Mouse (Mus musculus) hindbrain, embryonic 15.5 days (tissue): ENCODE results near the gene Evl. TPM values are rescaled to one million over a fixed set of nuclear protein-coding genes. Genes with fewer than 3 reads are reported as not detected.

Experiments
- ATAC-seq: fragments of 200-750 bp; cut with Nextera tagmentation; 2 replicates; pipeline ENCODE4 v1.8.0; 2017; ENCODE audit warnings: low read depth, moderate number of reproducible peaks, moderate TSS enrichment; ENCODE audit not compliant: low FRiP score
- H3K27ac ChIP-seq: fragments of 300-500 bp; sonication (generic); replicated peaks from 2 replicates; pipeline ENCODE4 v1.5.1; 2015; ENCODE audit warnings: mild to moderate bottlenecking, inconsistent platforms
- H3K27me3 ChIP-seq: fragments of 300-500 bp; sonication (generic); 2 replicates; pipeline ENCODE4 v1.6.1; 2015; ENCODE audit warnings: control low read depth, inconsistent platforms
- H3K36me3 ChIP-seq: fragments of 300-500 bp; sonication (generic); 2 replicates; pipeline ENCODE4 v1.6.1; 2015; ENCODE audit warnings: control low read depth, inconsistent platforms
- H3K4me1 ChIP-seq: fragments of 300-500 bp; sonication (generic); replicated peaks from 2 replicates; pipeline ENCODE4 v1.6.1; 2015; ENCODE audit warnings: control low read depth, inconsistent platforms
- H3K4me2 ChIP-seq: fragments of 300-500 bp; sonication (generic); 2 replicates; pipeline ENCODE4 v1.6.1; 2015; ENCODE audit warnings: moderate library complexity, mild to moderate bottlenecking, inconsistent platforms
- H3K4me3 ChIP-seq: fragments of 300-500 bp; sonication (generic); 2 replicates; pipeline ENCODE4 v1.5.1; 2015; ENCODE audit warnings: mild to moderate bottlenecking, inconsistent platforms
- H3K9ac ChIP-seq: fragments of 300-500 bp; sonication (generic); 2 replicates; pipeline ENCODE4 v1.6.1; 2015; ENCODE audit warnings: inconsistent platforms
- H3K9me3 ChIP-seq: fragments of 300-500 bp; sonication (generic); 2 replicates; pipeline ENCODE4 v1.6.1; 2016; ENCODE audit warnings: control low read depth, inconsistent platforms
- WGBS: fragments of 180-500 bp; shearing (Covaris S2); methylation state at CpG from one replicate; pipeline ENCODE4 v1.1.7; 2015; 5-methylcytosine and 5-hydroxymethylcytosine counted together
- polyA plus RNA-seq: library from polyadenylated mRNA; unstranded; fragments of >200 nt; fragmentation: Nextera tagmentation; extraction: Ambion mirVana; gene quantifications from 2 replicates; pipeline ENCODE4 v1.2.1, GENCODE M21; 2015

The Evl gene
- polyA plus RNA-seq, 1 experiment from 2014 or later = 250 TPM

DNA sequence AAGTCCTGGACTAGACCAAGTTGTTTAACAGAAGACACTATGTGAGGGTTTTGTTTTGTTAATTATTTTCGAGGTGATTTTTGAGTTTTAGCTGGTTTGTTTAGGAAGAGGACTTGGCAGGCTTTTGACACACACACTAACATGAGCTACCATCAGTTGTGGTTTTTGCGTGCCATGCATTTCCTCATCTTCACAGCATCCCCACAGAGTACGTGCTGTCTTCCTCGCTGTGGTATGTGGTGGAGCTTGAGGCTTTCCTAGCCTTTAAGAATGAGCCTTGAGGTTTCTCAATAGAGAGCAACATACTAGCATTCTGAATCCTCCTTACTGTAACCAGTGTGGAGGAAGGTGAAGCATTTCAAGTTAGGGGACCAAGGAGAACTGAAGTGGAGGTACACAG, 46.3 kb downstream of the Evl start:
- no peaks in the 10 kb centered on the region for H3K9me3 ChIP-seq
- no peak overlapping the region for H3K4me2 ChIP-seq
- H3K27me3 ChIP-seq = no peaks in the 10 kb centered on the region
- no peaks in the 10 kb centered on the region for H3K36me3 ChIP-seq
- ATAC-seq = no peak
- peaks cover 33% of the 10 kb centered on the region for H3K4me1 ChIP-seq
- H3K4me3 ChIP-seq = no peak overlapping the region
- H3K27ac ChIP-seq = no peak overlapping the region
- no peak overlapping the region for H3K9ac ChIP-seq
- 86% methylated on average over 4 of the region's 4 CpGs for WGBS

DNA sequence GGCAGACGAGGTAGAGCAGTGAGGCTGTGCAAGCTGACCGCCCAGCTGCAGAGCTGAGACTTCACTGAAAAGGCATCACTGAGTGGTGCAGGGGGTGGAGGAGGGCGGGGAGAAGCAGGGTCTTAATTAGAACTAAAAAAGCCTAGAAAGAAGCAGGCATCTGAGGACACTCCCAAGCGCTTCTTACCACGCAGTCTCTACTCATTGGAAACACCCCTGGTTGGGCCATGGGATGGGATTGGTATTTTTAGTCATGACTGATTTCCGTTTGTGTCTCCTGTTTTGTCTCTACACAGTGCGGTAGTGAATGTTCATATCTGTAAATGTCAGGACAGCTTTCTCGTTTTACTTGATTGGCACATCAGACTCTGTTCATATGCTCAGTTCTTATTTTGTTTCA, 46.8 kb downstream of the Evl start:
- no peak overlapping the region for H3K27ac ChIP-seq
- no peak for ATAC-seq
- 69% methylated on average over 8 of the region's 8 CpGs for WGBS

GRCm38 (mm10) chr12:108604546-108604945, 50.0 kb downstream of the Evl start:
- Histone ChIP-seq H3K9ac (no peak overlapping the region), H3K4me2 (no peak overlapping the region), H3K27me3 (no peaks in the 10 kb centered on the region), H3K4me1 (peaks cover 67% of the 10 kb centered on the region), H3K9me3 (no peaks in the 10 kb centered on the region), H3K27ac (peak overlapping the region; percentile 85; the same call in 1 of the 2 replicates), H3K4me3 (no peak overlapping the region), H3K36me3 (no peaks in the 10 kb centered on the region)
- no peak for ATAC-seq

More for the DNA sequence above, 46.8 kb downstream of the Evl start:
- Histone ChIP-seq H3K4me1 (peaks cover 37% of the 10 kb centered on the region), H3K9me3 (no peaks in the 10 kb centered on the region), H3K9ac (no peak overlapping the region), H3K36me3 (no peaks in the 10 kb centered on the region), H3K4me3 (no peak overlapping the region), H3K27me3 (no peaks in the 10 kb centered on the region), H3K4me2 (no peak overlapping the region)

- peak; percentile 86 for ATAC-seq
- H3K9ac ChIP-seq = peak overlapping the region; percentile 47
- H3K36me3 ChIP-seq = no peaks in the 10 kb centered on the region
- H3K4me2 ChIP-seq = peak overlapping the region; percentile 52
- WGBS = 20% methylated on average over 12 of the region's 12 CpGs
- no peaks in the 10 kb centered on the region for H3K27me3 ChIP-seq
- H3K9me3 ChIP-seq = no peaks in the 10 kb centered on the region
- peak overlapping the region; percentile 85 for H3K27ac ChIP-seq
- H3K4me1 ChIP-seq = peaks cover 69% of the 10 kb centered on the region
- H3K4me3 ChIP-seq = peak overlapping the region; percentile 40
Observed at GRCm38 (mm10) chr12:108605521-108606281, 51.2 kb downstream of the Evl start.

GRCm38 (mm10) chr12:108606321-108606720, 51.8 kb downstream of the Evl start:
- H3K9me3 ChIP-seq = no peaks in the 10 kb centered on the region
- H3K9ac ChIP-seq = peak overlapping the region; percentile 47
- H3K4me2 ChIP-seq = peak overlapping the region; percentile 52
- no peak for ATAC-seq
- no peaks in the 10 kb centered on the region for H3K36me3 ChIP-seq
- H3K4me1 ChIP-seq = peaks cover 63% of the 10 kb centered on the region
- H3K27ac ChIP-seq = peak overlapping the region; percentile 85
- no peaks in the 10 kb centered on the region for H3K27me3 ChIP-seq
- peak overlapping the region; percentile 40 for H3K4me3 ChIP-seq
- 29% methylated on average over 7 of the region's 7 CpGs for WGBS

DNA sequence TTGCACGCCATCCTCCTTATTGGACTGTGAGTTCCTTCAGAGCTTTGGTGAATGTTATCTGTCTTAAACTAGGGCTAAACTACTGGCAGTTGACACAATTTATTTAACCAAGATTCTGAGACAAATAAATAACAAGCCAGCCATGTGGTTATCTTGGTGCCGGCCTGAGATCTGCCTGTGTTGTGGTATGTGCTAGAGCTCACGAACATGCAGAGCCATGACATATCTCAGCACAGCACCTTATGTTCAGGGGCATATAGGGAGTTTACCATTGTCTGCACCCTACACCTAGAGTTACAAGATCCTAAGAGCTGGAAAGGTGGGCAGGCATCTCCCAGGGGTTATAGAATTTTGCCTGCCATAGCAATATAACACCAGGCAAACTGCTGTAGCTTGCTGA, 54.9 kb downstream of the Evl start:
- H3K36me3 ChIP-seq = no peaks in the 10 kb centered on the region
- no peak overlapping the region for H3K4me3 ChIP-seq
- no peaks in the 10 kb centered on the region for H3K27me3 ChIP-seq
- 78% methylated on average over 3 of the region's 3 CpGs for WGBS
- ATAC-seq = no peak
- H3K27ac ChIP-seq = no peak overlapping the region
- H3K4me1 ChIP-seq = peaks cover 63% of the 10 kb centered on the region
- no peak overlapping the region for H3K9ac ChIP-seq
- H3K9me3 ChIP-seq = no peaks in the 10 kb centered on the region
- no peak overlapping the region for H3K4me2 ChIP-seq

DNA sequence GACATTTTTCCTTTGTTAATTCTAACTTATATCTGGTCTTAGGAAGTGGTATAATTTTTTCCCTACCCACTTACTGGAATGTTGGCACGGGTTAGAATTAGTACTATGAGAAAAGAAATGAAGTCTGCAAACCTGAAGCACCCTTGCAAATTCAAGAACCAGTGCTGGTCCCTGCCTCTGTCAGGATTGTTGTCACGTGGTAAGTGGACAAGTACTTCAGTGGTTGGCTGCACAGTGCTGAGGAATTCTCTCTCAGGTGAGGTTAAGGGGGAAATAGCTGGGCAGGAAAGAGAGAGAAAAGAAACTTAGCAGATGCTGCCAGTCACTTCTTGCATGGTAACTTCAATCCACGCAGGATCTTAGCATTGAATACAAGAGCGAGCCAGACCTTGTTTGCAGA, 55.7 kb downstream of the Evl start:
- WGBS = 91% methylated on average over 4 of the region's 4 CpGs
- Histone ChIP-seq H3K27me3 (no peaks in the 10 kb centered on the region), H3K9me3 (no peaks in the 10 kb centered on the region), H3K9ac (no peak overlapping the region), H3K36me3 (no peaks in the 10 kb centered on the region), H3K4me1 (peaks cover 58% of the 10 kb centered on the region), H3K27ac (no peak overlapping the region), H3K4me2 (no peak overlapping the region), H3K4me3 (no peak overlapping the region)
- ATAC-seq = no peak

- no peaks in the 10 kb centered on the region for H3K36me3 ChIP-seq
- WGBS = 47% methylated on average over 3 of the region's 3 CpGs
- no peak for ATAC-seq
Observed at GRCm38 (mm10) chr12:108613081-108613480, 58.6 kb downstream of the Evl start.

DNA sequence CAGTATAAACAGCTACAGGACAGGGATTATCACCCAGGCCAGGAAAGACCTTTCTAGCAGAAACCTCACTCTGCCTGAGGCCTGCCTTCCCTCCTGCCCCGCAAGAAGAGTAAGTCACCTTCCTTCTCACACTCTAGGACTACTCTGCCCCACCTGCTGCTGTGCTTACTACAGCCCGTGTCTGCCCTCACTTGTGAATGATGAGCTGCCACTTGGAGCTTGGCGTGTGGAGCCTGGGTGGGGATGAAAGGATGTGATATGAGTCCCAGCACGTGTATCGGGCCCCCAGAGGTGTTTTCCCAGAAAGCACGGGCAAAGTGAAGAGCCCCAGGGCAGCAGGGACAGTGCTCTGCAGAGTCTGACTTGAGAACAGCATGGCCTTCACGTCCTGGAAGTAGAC, 63.0 kb downstream of the Evl start:
- no peaks in the 10 kb centered on the region for H3K27me3 ChIP-seq
- no peak overlapping the region for H3K27ac ChIP-seq
- H3K9ac ChIP-seq = no peak overlapping the region
- H3K36me3 ChIP-seq = 0 out of 2 replicates have a peak, but pooled peaks cover 2% of the 10 kb centered on the region
- WGBS = 70% methylated on average over 7 of the region's 7 CpGs
- no peaks in the 10 kb centered on the region for H3K9me3 ChIP-seq
- ATAC-seq = no peak
- H3K4me2 ChIP-seq = no peak overlapping the region
- H3K4me1 ChIP-seq = peaks cover 19% of the 10 kb centered on the region; the same call in 1 of the 2 replicates
- H3K4me3 ChIP-seq = no peak overlapping the region

More at GRCm38 (mm10) chr12:108613081-108613480, 58.6 kb downstream of the Evl start:
- no peak overlapping the region for H3K27ac ChIP-seq
- H3K4me2 ChIP-seq = no peak overlapping the region
- no peaks in the 10 kb centered on the region for H3K27me3 ChIP-seq
- no peak overlapping the region for H3K4me3 ChIP-seq
- H3K4me1 ChIP-seq = peaks cover 33% of the 10 kb centered on the region
- no peaks in the 10 kb centered on the region for H3K9me3 ChIP-seq
- no peak overlapping the region for H3K9ac ChIP-seq

DNA sequence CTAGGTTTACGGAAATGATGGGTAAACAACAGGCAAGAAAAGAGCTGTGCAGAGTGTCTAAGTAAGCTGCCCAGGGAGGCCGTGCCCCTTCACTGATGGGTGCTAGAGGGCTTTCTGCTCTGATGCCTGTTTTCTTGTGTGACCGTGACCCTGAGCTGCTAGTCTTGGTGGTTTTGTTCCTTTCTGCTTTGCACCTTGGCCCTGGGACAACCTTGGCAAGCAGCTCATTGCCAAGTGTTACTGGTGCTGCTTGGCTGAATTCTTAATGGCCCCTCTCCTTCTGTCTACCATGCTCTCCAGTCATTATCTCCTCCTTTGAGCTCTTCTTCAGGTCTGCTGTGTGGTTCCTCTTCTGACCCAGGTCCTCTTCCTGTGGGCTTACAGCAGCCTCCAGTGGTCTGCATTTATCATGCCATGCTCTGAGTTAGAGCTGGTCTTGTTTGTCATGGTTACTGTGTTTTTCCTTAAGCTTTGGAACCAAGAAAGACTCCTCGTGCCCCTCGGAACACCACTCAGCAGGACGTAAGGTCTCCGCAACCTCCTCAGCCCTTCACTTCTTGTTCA, 65.4 kb downstream of the Evl start:
- H3K9me3 ChIP-seq = no peaks in the 10 kb centered on the region
- no peak overlapping the region for H3K4me3 ChIP-seq
- H3K36me3 ChIP-seq = 0 out of 2 replicates have a peak, but pooled peaks cover 2% of the 10 kb centered on the region
- no peak overlapping the region for H3K9ac ChIP-seq
- H3K4me2 ChIP-seq = no peak overlapping the region
- H3K27me3 ChIP-seq = no peaks in the 10 kb centered on the region
- H3K4me1 ChIP-seq = 0 out of 2 replicates have a peak, but pooled peaks cover 3% of the 10 kb centered on the region
- WGBS = 92% methylated on average over 7 of the region's 7 CpGs
- no peak for ATAC-seq
- no peak overlapping the region for H3K27ac ChIP-seq

DNA sequence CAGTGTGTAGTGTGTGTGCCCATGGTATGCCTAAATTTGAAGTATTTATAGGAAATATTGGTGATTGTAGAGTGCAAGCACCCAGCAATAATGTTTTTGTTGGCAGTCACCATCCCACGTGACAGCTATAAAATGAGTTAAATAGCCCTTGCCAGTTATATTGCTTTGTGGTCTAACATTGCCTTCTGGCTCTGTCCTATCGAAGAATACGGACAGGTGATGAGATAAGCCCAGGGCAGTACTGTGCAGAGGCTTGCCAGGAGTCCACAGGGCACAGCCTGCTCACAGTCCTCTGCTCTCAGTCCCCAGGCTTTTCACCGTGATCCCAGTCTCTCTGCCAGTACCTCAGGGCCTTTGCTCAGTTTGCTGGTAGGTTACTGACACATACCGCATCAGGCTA, 67.9 kb downstream of the Evl start:
- H3K4me3 ChIP-seq = no peak overlapping the region
- WGBS = 79% methylated on average over 5 of the region's 5 CpGs
- no peaks in the 10 kb centered on the region for H3K27me3 ChIP-seq
- H3K27ac ChIP-seq = no peak overlapping the region
- peaks cover 10% of the 10 kb centered on the region for H3K4me1 ChIP-seq
- no peak overlapping the region for H3K4me2 ChIP-seq
- no peak for ATAC-seq
- H3K36me3 ChIP-seq = 0 out of 2 replicates have a peak, but pooled peaks cover 2% of the 10 kb centered on the region
- H3K9ac ChIP-seq = no peak overlapping the region
- no peaks in the 10 kb centered on the region for H3K9me3 ChIP-seq

DNA sequence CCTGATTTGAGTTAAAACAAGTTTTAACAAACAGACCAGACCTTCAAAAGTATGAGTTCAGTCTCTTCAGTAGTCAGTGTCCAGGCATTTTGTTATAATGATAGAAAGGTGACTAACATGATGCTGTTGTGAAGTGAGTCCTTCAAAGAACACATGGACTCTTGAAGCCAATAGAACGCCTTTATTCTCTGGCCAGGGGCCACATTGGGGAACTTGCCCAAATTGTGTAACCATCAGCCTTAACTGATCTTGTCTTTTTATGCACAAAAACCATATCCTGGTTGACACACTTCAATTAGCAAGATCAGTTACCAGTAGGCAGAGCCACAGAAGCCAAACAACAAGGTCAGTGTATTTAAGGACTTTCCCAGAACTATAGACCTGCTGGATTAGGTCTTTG, 75.0 kb downstream of the Evl start:
- Histone ChIP-seq H3K9me3 (no peaks in the 10 kb centered on the region), H3K4me3 (no peak overlapping the region), H3K9ac (no peak overlapping the region), H3K27me3 (no peaks in the 10 kb centered on the region), H3K4me2 (no peak overlapping the region), H3K27ac (no peak overlapping the region), H3K4me1 (peaks cover 7% of the 10 kb centered on the region), H3K36me3 (no peaks in the 10 kb centered on the region)
- 98% methylated on average over 1 of the region's 1 CpGs for WGBS
- no peak for ATAC-seq
